Mouse (Mus musculus): Measurements from ENCODE around the gene Pam.

GRCm38 (mm10) chr1:98070743-98071325, 24.6 kb downstream of the Pam start:
- TF ChIP-seq CTCF (conservative IDR thresholded peaks at IDR 0.05; ENCODE audit: insufficient read depth, insufficient read length, low read depth, low read length), result no peak
- no peak for TF ChIP-seq POLR2A (IDR thresholded peaks at IDR 0.05; ENCODE audit: low read depth, low read length)

Data from kidney, adult 2 months (tissue).